Mouse (Mus musculus) layer of hippocampus, adult 18-20 months (tissue): ENCODE data around the gene Dek. TPM values are rescaled to one million over a fixed set of nuclear protein-coding genes. Genes with fewer than 3 reads are reported as not detected.

ENCODE experiments used
- DNase-seq, 2 experiments: peaks; one replicate each; pipeline ENCODE4 v3.0.0; 2022; ENCODE audit warnings: low spot score in 2 of 2
- total RNA-seq, 2 experiments: library from RNA; stranded (reverse); gene quantifications; 2 replicates each; pipeline ENCODE4 v1.2.3; 2021

The Dek gene
- total RNA-seq, 2 experiments from 2014 or later = 45.1 to 45.8 TPM

DNA sequence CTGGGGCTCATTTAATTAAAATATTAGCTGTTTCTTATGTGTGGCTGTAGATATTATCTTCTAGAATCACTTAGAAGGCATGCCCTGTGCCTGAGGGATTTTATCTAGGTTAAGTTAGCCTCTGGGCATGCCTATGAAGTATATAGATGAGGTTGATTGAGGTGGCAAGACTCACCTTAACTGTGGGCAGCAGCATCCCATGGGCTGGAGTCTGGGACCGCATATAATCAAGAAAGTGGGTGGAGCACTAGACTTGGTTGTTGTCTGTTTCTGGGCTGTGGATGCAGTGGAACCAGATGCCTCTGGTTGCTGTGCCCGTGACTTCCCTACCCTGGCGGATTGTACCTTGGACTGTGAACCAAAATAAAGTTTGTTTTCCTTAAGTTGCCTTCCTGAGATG is 6.1 kb upstream of the Dek start:
- no peak for DNase-seq

GRCm38 (mm10) chr13:47111185-47111584 is 5.2 kb upstream of the Dek start:
- DNase-seq = no peak

DNA sequence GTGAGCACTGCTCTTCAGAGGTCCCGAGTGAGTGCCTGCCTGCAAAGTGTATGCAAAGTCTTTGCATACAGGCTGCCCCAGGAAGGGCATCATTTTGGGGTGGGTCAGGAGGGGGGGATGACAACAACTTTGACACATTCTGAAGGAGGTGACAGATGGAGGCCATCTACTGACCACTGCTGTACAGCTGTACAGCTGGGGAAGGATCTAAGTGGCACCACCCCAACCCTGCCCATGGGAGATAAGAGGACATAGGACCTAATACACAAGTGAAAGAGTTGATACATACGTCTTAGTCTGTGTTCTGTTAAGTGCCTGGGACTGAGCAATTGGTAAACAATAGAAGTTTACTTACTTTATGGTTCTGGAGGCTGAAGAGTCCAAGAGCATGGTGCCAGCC is 3.2 kb upstream of the Dek start:
- DNase-seq = no peak

DNA sequence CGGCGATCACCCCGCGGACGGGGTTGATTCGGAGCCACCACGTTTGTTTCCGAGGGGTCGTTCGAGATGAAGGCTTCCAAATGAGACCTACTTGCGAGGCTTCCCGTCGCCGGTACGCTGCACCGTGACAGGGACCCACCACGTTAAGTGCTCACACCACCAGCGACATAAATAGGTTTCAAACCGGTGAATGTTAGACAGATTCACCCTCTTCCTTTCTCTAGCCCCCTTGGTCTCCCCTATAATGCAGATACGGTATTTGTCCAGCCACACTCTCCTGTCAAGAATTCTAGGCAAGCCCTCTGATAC is 533 bp upstream of the Dek start:
- no peak for DNase-seq

DNA sequence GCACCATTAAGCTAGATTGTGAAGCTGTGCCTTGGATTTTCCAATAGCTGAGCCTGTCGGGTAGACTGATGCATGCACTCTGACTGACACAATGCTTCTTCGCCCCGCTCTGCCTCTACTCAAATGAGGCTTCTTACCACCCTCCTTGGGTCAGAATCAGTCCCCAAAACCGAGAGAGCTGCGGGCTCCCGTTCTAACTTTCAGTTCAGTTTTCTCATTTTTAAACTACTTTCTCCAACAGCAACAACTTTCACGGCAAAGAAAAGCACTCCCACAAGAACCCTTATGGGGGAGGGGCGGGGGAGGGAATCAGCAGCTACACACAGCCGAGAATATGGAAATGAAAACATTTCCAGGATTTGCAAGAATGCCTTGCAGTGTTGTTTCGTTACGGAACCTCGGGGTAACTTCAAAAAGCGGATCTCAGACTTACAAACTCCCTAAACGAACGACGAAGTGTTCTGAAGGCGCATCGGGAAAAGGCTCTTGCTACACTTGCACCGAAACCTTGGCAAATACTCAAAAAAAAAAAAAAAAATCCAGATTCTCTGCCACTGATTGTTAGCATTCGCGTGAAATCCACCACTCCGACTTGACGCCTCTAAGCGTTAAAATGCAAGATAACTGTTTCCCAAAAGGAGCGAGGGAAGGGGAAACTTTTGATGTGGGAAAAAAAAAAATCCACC is 1.0 kb downstream of the Dek start:
- DNase-seq = peak in 1 of 2 experiments; percentile 22

DNA sequence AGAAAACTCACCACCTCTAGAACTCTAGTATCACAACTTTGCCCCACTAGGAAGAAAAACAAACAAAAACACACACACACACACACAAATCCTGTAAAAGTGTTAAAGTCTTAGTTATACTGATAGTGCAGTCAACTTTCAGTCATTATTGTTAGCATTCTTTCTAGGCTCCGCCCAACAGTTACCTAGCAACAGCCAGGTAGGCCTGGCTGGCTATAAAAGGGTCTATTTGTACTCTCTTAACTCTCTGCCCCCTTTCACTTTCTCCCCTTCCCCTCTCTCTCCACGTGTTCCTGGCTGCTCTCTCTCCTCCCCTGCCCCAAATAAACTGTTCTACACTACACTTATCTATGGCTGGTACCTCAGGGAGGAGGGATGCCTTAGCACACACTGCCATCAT is 1.9 kb downstream of the Dek start:
- DNase-seq = no peak

DNA sequence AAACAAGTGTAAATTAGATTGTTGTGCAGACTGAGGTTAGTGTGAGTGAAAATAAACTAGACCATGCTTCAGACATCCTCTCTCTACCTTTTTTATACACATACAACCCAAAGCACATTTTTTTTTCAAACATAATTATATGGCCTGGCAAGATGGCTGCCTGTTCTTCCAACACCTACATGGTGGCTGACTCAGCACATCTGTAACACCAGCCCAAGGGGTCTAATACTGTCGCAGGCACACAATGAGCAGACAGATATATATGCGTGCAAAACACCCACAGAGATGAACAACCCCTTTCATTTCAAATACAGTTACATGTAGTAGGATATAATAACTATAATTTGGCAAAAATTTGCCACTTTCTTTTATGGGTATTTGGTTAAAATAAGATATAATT is 5.4 kb downstream of the Dek start:
- no peak for DNase-seq

DNA sequence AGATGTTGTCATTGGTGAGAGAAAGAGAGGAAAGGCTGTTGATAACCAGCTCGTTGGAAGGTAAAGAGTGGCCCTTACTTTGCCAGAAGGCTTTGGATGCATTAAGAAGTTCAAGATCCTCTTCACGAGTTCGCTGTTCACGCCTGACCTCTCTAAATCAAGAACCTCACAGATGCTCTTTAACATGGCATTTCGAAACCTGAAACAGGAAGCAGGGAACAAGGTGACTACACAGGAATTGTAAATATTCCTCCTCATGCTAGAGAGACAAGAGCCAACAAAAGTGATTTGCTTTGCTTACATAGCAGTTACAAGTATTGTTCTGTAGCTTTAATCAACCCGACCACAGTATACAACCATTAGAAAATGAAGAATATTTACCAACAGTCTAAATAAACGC is 6.7 kb downstream of the Dek start:
- DNase-seq = no peak

GRCm38 (mm10) chr13:47096591-47096990 is 9.4 kb downstream of the Dek start:
- no peak for DNase-seq

GRCm38 (mm10) chr13:47093791-47094190 is 12.2 kb downstream of the Dek start:
- DNase-seq = no peak

DNA sequence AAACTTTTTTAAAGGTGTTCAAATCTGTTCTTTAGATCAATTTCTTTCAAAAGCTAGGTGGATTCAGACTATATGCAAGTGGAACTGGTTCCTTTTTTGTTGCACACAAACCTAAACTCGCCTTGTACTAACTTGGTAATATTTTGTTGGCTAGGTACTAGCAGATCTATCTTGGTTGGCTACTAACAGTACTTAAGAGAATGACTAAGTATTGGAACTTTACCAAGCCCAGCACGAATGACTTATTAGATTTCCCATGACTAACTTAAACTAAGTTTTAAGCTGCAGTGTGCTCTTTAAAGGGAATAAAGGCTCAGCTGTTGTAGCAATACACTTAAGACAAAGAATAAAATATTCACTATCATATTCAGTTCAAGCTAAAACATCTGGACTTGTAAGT is 16.7 kb downstream of the Dek start:
- DNase-seq = no peak

- no peak for DNase-seq
These were observed 17.6 kb downstream of the Dek start for GRCm38 (mm10) chr13:47088433-47088832.

- DNase-seq = no peak
These were observed 25.0 kb downstream of the Dek start for GRCm38 (mm10) chr13:47080905-47081505.

DNA sequence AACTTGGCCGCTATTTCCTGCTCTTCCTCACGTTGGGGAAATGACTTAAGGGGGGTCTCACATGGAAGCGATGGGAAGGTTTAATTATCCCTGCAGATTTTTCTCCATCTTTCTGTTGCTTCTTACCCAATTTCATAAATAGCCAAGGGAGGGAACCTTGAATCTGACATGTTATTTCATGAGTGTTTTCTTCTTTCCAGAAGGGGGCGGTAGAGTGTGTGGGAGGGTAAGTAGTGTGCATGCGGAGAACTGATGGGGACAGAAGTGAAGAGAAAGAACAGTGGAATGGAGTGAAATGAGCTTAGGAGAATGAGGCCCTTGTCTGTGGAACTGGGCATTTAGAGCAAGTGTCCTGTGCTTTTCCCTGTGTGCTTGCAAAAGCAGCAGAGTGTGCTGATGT is 27.2 kb downstream of the Dek start:
- no peak for DNase-seq

GRCm38 (mm10) chr13:47077367-47077766 is 28.6 kb downstream of the Dek start:
- no peak for DNase-seq

DNA sequence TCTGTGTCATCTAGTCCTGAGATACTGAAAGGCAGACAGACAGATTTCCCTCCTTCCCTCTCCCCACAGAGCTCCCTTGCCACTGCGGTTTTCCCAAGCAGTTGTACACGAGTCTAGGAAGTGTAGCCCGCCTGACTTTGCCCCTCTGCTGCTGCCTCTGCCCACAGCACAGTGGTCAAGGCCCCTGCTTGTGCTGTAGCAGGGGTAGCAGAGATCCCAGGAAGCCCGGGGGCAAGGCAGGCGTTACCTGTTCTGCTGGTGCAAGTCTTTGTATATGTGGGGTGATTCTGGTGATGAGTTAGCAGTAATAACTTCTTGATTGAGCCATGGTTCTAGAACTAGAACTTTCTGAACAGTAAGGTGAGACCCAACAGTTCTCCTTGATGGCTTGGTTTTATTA is 29.8 kb downstream of the Dek start:
- DNase-seq = no peak

DNA sequence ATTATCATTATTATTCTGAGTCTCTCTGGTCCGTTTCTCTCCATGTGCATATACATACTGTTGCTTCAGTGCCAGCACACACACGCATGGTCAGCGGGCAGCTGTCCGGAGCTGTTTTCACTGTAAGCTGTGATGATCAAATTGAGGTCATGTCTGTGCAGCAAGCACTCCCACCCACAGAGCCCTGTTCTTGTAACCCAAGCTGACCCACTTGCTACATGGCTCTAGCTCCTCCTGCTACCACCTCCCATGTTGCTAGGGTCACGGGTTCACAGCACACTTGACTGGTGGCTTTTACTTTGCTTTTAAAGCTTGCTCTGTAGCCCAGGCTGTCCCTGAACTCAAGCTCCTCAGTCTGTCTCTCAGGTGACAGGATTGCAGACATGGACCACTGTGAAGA is 33.5 kb downstream of the Dek start:
- DNase-seq = no peak

DNA sequence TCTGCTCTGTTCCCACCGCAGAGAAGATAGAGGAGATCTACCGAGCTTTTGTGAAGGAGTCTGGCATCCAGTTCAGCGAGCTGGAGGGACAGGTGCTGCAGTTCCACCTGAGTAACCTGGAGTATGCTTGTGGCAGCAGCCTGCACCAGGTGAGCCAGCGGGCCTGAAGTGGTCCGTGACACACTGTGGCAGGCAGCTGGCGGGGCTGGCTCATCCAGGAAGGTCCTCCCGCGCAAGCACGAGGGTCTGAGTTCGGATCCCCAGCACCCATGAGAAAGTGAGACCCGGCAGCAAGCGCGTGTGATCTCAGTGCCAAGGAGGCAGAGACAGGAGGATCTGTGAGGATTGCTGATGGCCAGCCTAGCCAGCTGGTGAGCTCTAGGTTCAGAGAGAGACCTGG is 34.1 kb downstream of the Dek start:
- DNase-seq = no peak

- no peak for DNase-seq
These were observed 35.5 kb downstream of the Dek start for GRCm38 (mm10) chr13:47070329-47071080.

DNA sequence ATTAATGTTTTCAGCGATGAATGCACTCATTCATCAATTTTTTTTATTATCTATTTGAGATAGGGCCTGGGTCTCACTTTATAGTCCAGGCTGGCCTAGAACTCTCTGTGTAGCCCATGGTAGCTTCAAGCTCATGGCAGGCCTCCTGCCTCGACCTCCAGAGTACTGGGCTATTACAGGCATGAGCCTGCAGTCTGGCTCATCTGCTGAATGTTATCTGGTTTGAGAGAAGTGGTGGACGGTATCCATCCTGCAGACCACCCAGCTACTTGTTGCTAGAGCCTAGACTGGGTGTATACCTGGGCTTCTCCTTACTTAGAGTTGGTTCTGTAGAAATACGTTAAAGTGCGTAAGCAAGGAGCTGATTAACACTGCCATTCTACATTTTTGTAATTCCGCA is 39.0 kb downstream of the Dek start:
- no peak for DNase-seq

GRCm38 (mm10) chr13:47066516-47066915 is 39.5 kb downstream of the Dek start:
- DNase-seq = no peak

DNA sequence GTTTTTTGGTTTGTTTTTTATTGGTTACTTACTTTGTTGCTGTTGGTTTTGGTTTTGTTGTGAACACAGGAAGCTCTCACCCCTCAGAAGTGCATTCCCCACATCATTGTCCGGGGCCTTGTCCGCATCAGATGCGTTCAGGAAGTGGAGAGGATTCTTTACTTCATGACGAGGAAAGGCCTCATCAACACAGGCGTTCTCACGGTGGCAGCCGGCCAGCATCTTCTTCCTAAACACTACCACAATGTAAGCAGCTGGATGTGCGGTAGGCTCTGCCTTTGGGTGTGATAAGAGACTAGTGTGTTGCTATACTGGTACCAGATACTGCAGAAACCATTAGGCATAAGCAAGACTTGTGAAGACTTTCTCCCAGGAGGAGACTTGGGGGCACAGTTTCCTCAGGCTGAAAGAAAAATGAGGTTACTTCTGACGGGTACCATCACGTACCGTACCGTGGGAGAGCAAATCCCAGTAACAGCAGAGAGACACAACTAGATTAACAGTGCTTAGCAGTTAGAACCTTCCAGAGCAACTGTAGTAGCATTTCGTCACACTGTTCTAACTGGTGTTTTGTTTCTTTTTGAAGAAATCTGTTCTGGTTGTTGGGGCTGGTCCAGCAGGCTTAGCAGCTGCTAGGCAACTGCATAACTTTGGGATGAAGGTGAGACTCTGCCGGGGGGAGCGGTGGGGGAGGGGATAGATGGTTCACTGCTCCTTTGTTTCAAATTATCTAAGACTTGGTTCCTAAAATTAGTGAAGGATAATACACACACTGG is 41.8 kb downstream of the Dek start:
- no peak for DNase-seq
